Mouse (Mus musculus) brain, embryonic 14.5 days (tissue): Measurements from ENCODE around the gene Lingo1.

Experiments
- CTCF ChIP-seq: fragments of 200-500 bp; IDR thresholded peaks from 2 replicates; pipeline ENCODE4 v1.5.1; 2012; ENCODE audit warnings: inconsistent platforms, mild to moderate bottlenecking, moderate library complexity, borderline replicate concordance; ENCODE audit not compliant: insufficient read depth, insufficient read length; ENCODE audit errors: extremely low read depth
- POLR2A ChIP-seq: fragments of 200-500 bp; IDR thresholded peaks from 2 replicates; pipeline ENCODE4 v1.6.1; 2012; ENCODE audit warnings: mild to moderate bottlenecking, inconsistent platforms, borderline replicate concordance; ENCODE audit not compliant: poor library complexity, insufficient read depth, insufficient read length, severe bottlenecking; ENCODE audit errors: extremely low read depth

- TF ChIP-seq CTCF = no peak
- TF ChIP-seq POLR2A = no peak
These were observed 149.8 kb downstream of the Lingo1 start for GRCm38 (mm10) chr9:56646227-56647025.
